Mouse (Mus musculus): ENCODE measurements around the gene Rab3d.

- TF ChIP-seq CTCF (IDR thresholded peaks at IDR 0.05; ENCODE audit: extremely low read depth, insufficient read depth, low read length) (no peak), POLR2A (IDR thresholded peaks at IDR 0.05; ENCODE audit: extremely low read depth, insufficient read depth, low read length) (no peak)
These were observed 9.8 kb downstream of the Rab3d start for GRCm38 (mm10) chr9:21908216-21908615.
